Mouse (Mus musculus) MEL (cell line): ENCODE measurements around the gene Urad.

ENCODE experiments used
- ETS1 ChIP-seq: IDR thresholded peaks from 2 replicates; pipeline ENCODE4 v1.6.1; 2012; ENCODE audit warnings: low read depth, mild to moderate bottlenecking, inconsistent platforms, low read length, improper control_type of control experiment, moderate library complexity
- RCOR1 ChIP-seq: IDR thresholded peaks from 2 replicates; pipeline ENCODE4 v1.6.1; 2012; ENCODE audit warnings: low read depth, mild to moderate bottlenecking, inconsistent platforms, low read length, improper control_type of control experiment
- UBTF ChIP-seq: IDR thresholded peaks from 2 replicates; pipeline ENCODE4 v1.6.1; 2012; ENCODE audit warnings: low read depth, mild to moderate bottlenecking, inconsistent platforms, low read length, improper control_type of control experiment, moderate library complexity, borderline replicate concordance; ENCODE audit not compliant: insufficient read depth
- USF1 ChIP-seq: IDR thresholded peaks from 2 replicates; pipeline ENCODE4 v1.6.1; 2014; ENCODE audit warnings: low read depth, mild to moderate bottlenecking, inconsistent platforms, low read length, improper control_type of control experiment, moderate library complexity

DNA sequence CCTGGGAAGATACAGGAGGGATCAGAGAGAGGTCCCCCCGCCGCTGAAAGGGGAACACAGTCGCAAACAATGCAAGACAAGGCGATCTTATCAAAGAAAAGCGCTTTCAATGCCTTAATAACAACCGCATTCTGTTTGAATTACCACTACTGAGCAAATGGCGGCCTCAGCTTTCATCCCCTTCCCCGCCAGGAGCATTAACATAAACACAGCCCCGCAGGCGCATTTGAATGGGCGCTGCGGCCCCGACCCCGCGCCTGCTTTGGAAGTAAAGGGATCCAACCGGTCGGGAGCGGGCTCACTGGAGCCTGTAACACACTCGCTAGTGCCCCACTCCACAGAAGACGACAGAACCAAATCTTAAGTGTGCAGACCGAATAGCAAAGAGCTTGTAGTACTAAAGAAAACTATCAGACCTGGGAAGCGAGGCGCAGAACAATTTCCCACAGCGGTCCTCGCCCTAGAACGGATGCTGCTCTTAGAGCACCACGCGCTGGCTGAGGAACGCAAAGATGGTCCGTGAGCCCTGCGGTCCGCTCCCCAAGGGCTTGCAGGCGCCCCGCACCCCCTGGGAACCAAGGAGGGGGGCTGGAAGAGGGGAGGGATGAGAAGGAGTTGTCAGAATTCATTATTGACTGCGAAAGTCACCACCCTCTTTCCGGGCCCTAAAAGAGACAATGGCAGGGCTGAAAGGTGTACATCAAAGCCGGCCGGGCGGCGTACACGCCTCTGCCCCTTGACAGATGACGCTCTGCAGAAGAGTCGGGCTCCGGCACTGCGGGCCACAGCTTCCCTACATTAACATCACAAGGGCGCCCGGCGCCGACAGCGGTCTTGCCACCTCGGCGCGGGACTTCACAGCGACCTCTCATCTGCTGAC is 17.7 kb downstream of the Urad start:
- no peak for TF ChIP-seq UBTF
- TF ChIP-seq RCOR1: no peak
- TF ChIP-seq USF1: no peak
- no peak for TF ChIP-seq ETS1
